Mouse (Mus musculus): ENCODE data around the gene Sema3f. TPM values are rescaled to one million over a fixed set of nuclear protein-coding genes. Genes with fewer than 3 reads are reported as not detected.

Gene Sema3f
- polyA plus RNA-seq, 1 experiment from 2014 or later: 34.0 TPM

DNA sequence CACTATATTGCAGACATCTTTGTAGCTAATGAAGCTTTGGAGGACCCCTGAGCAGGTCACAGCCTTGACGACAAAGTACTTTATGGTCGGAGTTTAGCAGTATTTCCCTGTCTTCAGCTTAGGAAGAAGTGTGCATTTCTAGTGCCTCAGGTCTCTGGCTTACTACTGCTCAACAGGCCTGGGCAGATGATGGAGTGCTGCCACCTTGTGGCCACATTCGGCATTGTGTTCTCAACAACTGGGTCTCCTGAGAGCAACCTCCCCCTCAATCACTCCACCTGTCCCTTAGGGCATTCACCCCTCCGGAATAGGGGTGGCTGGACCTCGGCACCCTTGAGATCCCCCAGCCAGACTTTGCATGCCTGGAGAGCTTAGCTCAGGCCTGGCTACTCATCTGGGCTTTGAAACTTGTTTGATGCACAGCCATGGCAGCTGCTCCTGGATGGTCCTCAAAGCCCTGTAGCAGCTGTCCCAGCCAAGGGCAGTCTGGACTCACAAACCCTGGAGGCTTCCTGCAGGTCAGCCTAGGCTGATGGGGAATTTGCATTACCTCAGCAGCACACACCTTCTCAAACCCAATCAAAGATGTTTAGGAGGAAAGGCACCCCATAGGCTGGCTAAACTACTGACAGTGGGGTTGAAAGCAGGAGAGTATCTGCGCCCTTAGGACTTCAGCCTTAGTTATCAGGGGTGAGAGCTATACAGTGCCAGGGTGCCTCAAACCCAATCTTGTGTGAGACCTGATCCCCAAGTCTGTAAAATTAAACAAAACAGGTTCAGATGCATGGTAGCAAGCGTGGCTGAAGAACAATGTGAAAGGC, 28.0 kb upstream of the Sema3f start:
- no peaks in the 10 kb centered on the region for H3K9me3 ChIP-seq (ENCODE audit: control insufficient read depth, low read length)
- H3K27me3 ChIP-seq (ENCODE audit: control insufficient read depth, insufficient read depth, low read length): no peaks in the 10 kb centered on the region
- peaks cover 29% of the 10 kb centered on the region for H3K4me1 ChIP-seq (ENCODE audit: control insufficient read depth, insufficient read depth, low read length)
- H3K27ac ChIP-seq (replicated peaks; ENCODE audit: low read depth, low read length): peak overlapping the region; percentile 72
- H3K9ac ChIP-seq (replicated peaks; ENCODE audit: low read length): no peak overlapping the region
- DNase-seq: peak; percentile 93
- H3K4me3 ChIP-seq (replicated peaks; ENCODE audit: low read depth, low read length): no peak overlapping the region
- H3K36me3 ChIP-seq (ENCODE audit: control insufficient read depth, insufficient read depth, low read length): peaks cover 51% of the 10 kb centered on the region
- WGBS: 20% methylated on average over 7 of the region's 7 CpGs
- peak; percentile 40; the same call in 1 of the 2 replicates for ATAC-seq (ENCODE audit: low FRiP score, low TSS enrichment)
- H3K4me2 ChIP-seq (ENCODE audit: low read length): no peak overlapping the region

DNA sequence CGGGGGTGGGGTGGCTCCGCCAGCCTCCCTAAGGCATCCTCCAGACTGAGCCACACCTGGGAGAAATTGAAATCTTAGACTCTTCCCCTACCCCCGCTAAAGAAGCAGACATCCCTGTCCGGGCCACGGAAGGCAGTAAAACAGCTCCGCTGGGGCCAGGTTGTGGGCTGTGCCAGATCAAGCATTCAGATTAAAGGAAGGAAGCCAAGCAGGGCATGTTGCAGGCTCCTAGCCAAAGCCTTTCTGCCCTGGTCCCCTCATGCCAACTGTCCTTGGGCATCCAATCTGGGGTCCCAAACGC, 25.9 kb upstream of the Sema3f start:
- ATAC-seq (ENCODE audit: low FRiP score, low TSS enrichment) (no peak), DNase-seq (peak; percentile 66)
- H3K4me2 ChIP-seq (ENCODE audit: low read length): peak overlapping the region; percentile 47
- H3K9ac ChIP-seq (replicated peaks; ENCODE audit: low read length): peak overlapping the region; percentile 36; the same call in 1 of the 2 replicates
- no peaks in the 10 kb centered on the region for H3K27me3 ChIP-seq (ENCODE audit: control insufficient read depth, insufficient read depth, low read length)
- peak overlapping the region; percentile 4; the same call in 1 of the 2 replicates for H3K4me3 ChIP-seq (replicated peaks; ENCODE audit: low read depth, low read length)
- WGBS: under 1% methylated on average over 7 of the region's 7 CpGs
- H3K36me3 ChIP-seq (ENCODE audit: control insufficient read depth, insufficient read depth, low read length): peaks cover 30% of the 10 kb centered on the region
- peak overlapping the region; percentile 92 for H3K27ac ChIP-seq (replicated peaks; ENCODE audit: low read depth, low read length)
- no peaks in the 10 kb centered on the region for H3K9me3 ChIP-seq (ENCODE audit: control insufficient read depth, low read length)
- peaks cover 34% of the 10 kb centered on the region for H3K4me1 ChIP-seq (ENCODE audit: control insufficient read depth, insufficient read depth, low read length)

DNA sequence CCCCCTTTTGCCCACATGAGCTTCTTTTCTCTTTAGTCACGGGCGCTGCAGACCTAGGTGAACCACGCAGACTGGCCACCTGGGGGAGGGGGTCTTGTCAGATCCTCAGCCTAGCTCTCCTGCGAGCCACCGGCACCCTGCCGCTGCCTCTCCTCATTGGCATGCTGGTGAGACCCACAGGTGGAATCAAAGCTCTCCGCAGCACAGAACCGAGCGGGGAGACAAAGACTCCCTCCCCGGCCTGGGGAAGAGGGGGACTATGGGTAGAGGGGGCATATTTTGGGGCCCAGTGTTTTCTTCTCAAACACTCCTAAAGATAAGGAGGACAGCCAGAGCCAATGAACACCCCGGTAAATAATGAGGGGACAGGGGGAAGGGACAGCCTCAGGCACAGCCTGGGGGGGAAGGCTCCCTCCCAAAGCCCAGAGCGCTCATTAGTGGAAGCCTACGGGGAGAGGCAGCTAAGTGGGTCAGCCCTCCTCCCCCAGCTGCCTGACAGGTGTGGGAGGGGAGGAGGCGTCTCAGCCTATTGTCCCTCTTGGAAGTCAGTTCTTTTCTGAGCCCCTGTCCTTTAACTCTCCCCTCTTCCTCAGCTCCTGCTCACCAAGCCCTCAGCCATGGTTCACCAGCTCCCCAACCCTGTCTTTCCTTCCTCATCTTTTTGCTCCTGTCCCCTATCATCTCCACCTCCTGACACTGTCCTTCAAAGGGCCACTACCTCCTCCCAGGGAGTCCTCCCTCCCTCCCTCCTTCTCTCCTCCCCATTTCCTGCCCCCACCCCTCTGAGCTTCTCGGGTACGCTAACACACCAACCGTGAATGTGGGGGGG, 25.3 kb upstream of the Sema3f start:
- WGBS: under 1% methylated on average over 17 of the region's 17 CpGs
- peak; percentile 78 for DNase-seq
- Histone ChIP-seq H3K9me3 (ENCODE audit: control insufficient read depth, low read length) (no peaks in the 10 kb centered on the region), H3K27ac (replicated peaks; ENCODE audit: low read depth, low read length) (peak overlapping the region; percentile 92), H3K36me3 (ENCODE audit: control insufficient read depth, insufficient read depth, low read length) (peaks cover 24% of the 10 kb centered on the region), H3K27me3 (ENCODE audit: control insufficient read depth, insufficient read depth, low read length) (no peaks in the 10 kb centered on the region), H3K9ac (replicated peaks; ENCODE audit: low read length) (peak overlapping the region; percentile 36), H3K4me1 (ENCODE audit: control insufficient read depth, insufficient read depth, low read length) (peaks cover 40% of the 10 kb centered on the region), H3K4me2 (ENCODE audit: low read length) (peak overlapping the region; percentile 47), H3K4me3 (replicated peaks; ENCODE audit: low read depth, low read length) (peak overlapping the region; percentile 4; the same call in 1 of the 2 replicates)
- ATAC-seq (ENCODE audit: low FRiP score, low TSS enrichment): peak; percentile 59; the same call in 1 of the 2 replicates

DNA sequence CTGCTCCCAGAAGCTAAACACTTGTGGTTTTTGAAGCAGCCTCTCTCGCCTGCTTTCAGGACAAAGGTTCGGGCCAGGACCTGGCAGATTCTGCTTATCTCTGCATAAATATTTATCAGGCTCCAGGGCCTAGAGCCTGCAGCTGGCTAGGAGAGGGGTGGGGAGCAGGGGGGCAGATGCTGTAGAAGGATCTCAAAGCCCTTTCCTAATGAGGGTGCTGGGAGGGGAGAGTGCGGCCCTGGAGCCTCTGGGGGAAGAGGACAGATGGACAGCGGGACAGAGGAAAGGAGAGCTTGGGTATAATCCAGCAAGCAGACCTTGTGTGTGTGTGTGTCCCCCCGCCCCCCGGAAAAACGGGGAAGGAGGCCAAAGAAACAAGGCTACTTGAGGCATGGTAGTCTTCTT, 24.3 kb upstream of the Sema3f start:
- peak; percentile 58 for DNase-seq
- peak; percentile 14; the same call in 1 of the 2 replicates for ATAC-seq (ENCODE audit: low FRiP score, low TSS enrichment)
- Histone ChIP-seq H3K27me3 (ENCODE audit: control insufficient read depth, insufficient read depth, low read length) (no peaks in the 10 kb centered on the region), H3K36me3 (ENCODE audit: control insufficient read depth, insufficient read depth, low read length) (peaks cover 14% of the 10 kb centered on the region), H3K9me3 (ENCODE audit: control insufficient read depth, low read length) (no peaks in the 10 kb centered on the region), H3K9ac (replicated peaks; ENCODE audit: low read length) (0 out of 2 replicates have a peak overlapping the region, but pooled peaks have one; percentile 36), H3K4me2 (ENCODE audit: low read length) (peak overlapping the region; percentile 47), H3K27ac (replicated peaks; ENCODE audit: low read depth, low read length) (peak overlapping the region; percentile 92), H3K4me1 (ENCODE audit: control insufficient read depth, insufficient read depth, low read length) (peaks cover 49% of the 10 kb centered on the region), H3K4me3 (replicated peaks; ENCODE audit: low read depth, low read length) (no peak overlapping the region)
- 11% methylated on average over 7 of the region's 7 CpGs for WGBS

DNA sequence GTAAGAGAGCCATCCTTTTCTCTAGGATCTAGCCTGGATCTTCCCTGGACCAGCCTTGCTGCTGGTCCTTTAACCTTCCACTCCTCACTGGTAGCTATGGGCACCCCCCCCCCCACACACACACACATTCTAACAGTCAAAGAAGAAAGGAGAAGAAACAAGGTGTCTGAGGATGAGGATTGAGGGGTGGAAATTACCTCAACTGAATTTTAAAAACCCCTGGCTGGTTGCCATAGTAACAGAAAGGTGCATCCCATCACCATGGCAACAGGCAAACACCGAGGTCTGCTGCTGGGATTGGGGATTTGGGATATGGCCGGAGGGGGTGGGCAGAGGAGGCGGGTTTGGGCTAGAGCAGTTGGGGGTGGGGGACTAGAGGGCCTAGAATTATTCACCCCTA, 19.4 kb upstream of the Sema3f start:
- peak overlapping the region; percentile 26; the same call in 1 of the 2 replicates for H3K4me2 ChIP-seq (ENCODE audit: low read length)
- H3K4me3 ChIP-seq (replicated peaks; ENCODE audit: low read depth, low read length): no peak overlapping the region
- WGBS: 9% methylated on average over 3 of the region's 3 CpGs
- no peaks in the 10 kb centered on the region for H3K27me3 ChIP-seq (ENCODE audit: control insufficient read depth, insufficient read depth, low read length)
- peak; percentile 32; the same call in 1 of the 2 replicates for ATAC-seq (ENCODE audit: low FRiP score, low TSS enrichment)
- H3K36me3 ChIP-seq (ENCODE audit: control insufficient read depth, insufficient read depth, low read length): no peaks in the 10 kb centered on the region
- peaks cover 56% of the 10 kb centered on the region for H3K4me1 ChIP-seq (ENCODE audit: control insufficient read depth, insufficient read depth, low read length)
- peak; percentile 93 for DNase-seq
- H3K9ac ChIP-seq (replicated peaks; ENCODE audit: low read length): no peak overlapping the region; the same call in 1 of the 2 replicates
- no peaks in the 10 kb centered on the region for H3K9me3 ChIP-seq (ENCODE audit: control insufficient read depth, low read length)
- H3K27ac ChIP-seq (replicated peaks; ENCODE audit: low read depth, low read length): peak overlapping the region; percentile 91

DNA sequence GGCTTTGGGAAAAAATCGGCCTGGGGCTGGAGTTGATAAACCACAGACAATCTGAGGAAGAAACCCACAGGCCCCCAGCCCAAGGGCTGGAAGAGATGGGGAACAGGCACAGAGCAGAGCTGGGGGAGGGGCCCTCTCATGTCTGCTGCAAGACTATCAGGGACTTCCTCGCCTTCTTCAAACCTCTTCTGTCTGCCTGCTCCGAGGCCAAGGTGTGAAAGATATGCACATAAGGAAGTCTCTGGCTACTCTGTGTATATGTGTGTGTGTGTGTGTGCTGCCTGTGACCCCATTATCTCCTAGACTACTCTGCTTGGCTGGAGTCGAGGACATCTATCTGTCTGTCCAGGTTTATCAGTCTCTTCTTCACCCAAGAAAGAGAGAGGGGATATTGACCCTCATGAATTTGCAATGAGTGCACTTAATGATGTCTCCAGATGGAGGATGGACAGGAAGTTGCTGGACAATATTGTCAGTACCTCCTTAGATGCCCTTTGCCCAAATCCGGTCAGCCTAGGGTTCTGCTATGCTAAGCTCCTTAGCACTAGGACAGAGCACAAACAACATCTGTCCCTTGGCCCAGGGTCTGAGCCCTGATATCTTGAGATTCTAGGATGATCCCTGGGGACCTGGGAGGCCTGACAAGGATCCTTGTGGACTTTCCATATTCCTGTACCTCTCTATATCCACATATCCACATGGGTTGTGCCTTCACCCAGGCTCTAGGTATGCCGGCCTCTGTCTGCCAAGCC, 18.8 kb upstream of the Sema3f start:
- Histone ChIP-seq H3K27ac (replicated peaks; ENCODE audit: low read depth, low read length) (peak overlapping the region; percentile 91), H3K4me1 (ENCODE audit: control insufficient read depth, insufficient read depth, low read length) (peaks cover 57% of the 10 kb centered on the region), H3K27me3 (ENCODE audit: control insufficient read depth, insufficient read depth, low read length) (no peaks in the 10 kb centered on the region), H3K36me3 (ENCODE audit: control insufficient read depth, insufficient read depth, low read length) (no peaks in the 10 kb centered on the region), H3K9ac (replicated peaks; ENCODE audit: low read length) (no peak overlapping the region; the same call in 1 of the 2 replicates), H3K4me3 (replicated peaks; ENCODE audit: low read depth, low read length) (no peak overlapping the region), H3K4me2 (ENCODE audit: low read length) (peak overlapping the region; percentile 26; the same call in 1 of the 2 replicates), H3K9me3 (ENCODE audit: control insufficient read depth, low read length) (no peaks in the 10 kb centered on the region)
- ATAC-seq (ENCODE audit: low FRiP score, low TSS enrichment) (no peak; the same call in 1 of the 2 replicates), DNase-seq (peak; percentile 8)
- 61% methylated on average over 6 of the region's 6 CpGs for WGBS

DNA sequence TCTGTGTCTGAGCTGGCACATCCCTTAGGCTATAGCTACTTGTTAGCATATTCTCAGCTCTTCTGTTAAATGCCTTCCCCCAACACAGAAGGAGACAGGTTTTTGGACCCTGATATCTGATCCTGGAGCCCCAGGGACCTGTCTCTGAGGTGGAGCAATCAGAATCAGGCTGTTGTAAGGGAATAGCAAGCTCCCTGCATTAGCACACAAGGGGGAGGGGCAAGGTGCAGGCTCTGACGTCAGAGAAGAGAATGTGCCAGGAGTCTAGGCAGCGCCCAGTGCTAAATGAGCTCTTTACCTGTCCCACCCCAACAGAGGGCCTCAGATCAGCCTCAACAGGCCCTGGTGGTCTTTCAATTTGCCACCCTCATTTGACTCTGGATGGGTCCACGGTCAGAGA, 16.8 kb upstream of the Sema3f start:
- H3K27ac ChIP-seq (replicated peaks; ENCODE audit: low read depth, low read length): peak overlapping the region; percentile 67
- no peaks in the 10 kb centered on the region for H3K9me3 ChIP-seq (ENCODE audit: control insufficient read depth, low read length)
- no peak overlapping the region for H3K4me3 ChIP-seq (replicated peaks; ENCODE audit: low read depth, low read length)
- H3K36me3 ChIP-seq (ENCODE audit: control insufficient read depth, insufficient read depth, low read length): no peaks in the 10 kb centered on the region
- H3K4me2 ChIP-seq (ENCODE audit: low read length): no peak overlapping the region
- H3K4me1 ChIP-seq (ENCODE audit: control insufficient read depth, insufficient read depth, low read length): peaks cover 78% of the 10 kb centered on the region
- no peak overlapping the region for H3K9ac ChIP-seq (replicated peaks; ENCODE audit: low read length)
- H3K27me3 ChIP-seq (ENCODE audit: control insufficient read depth, insufficient read depth, low read length): no peaks in the 10 kb centered on the region
- 49% methylated on average over 3 of the region's 3 CpGs for WGBS
- ATAC-seq (ENCODE audit: low FRiP score, low TSS enrichment) (no peak), DNase-seq (peak; percentile 72)

DNA sequence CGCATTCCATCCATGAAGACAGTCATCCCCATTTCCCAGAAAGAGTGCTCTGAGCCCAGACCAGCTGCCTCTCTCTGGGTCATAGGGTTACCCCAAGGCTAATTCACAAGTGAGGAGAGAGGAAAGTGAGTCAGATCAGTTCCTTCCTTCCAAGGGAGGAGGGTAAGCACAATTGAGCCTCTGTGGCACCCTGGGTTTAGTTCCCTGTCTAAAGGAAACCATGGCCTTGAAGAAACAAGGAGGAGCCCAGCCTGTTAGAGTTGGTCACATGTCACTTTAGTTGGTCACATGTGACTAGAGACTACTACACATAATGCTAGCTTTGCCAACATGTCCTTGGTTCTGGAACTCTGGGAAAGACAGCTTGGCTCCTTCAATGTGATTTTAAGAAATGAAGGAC, 14.5 kb upstream of the Sema3f start:
- H3K27ac ChIP-seq (replicated peaks; ENCODE audit: low read depth, low read length): 0 out of 2 replicates have a peak overlapping the region, but pooled peaks have one; percentile 10
- no peaks in the 10 kb centered on the region for H3K36me3 ChIP-seq (ENCODE audit: control insufficient read depth, insufficient read depth, low read length)
- H3K4me2 ChIP-seq (ENCODE audit: low read length): no peak overlapping the region
- peaks cover 63% of the 10 kb centered on the region for H3K4me1 ChIP-seq (ENCODE audit: control insufficient read depth, insufficient read depth, low read length)
- H3K27me3 ChIP-seq (ENCODE audit: control insufficient read depth, insufficient read depth, low read length): no peaks in the 10 kb centered on the region
- no peak overlapping the region for H3K9ac ChIP-seq (replicated peaks; ENCODE audit: low read length)
- no peaks in the 10 kb centered on the region for H3K9me3 ChIP-seq (ENCODE audit: control insufficient read depth, low read length)
- 97% methylated on average over 1 of the region's 1 CpGs for WGBS
- no peak for DNase-seq
- no peak overlapping the region for H3K4me3 ChIP-seq (replicated peaks; ENCODE audit: low read depth, low read length)
- ATAC-seq (ENCODE audit: low FRiP score, low TSS enrichment): no peak

Data from midbrain, embryonic 14.5 days (tissue).